Mouse (Mus musculus): ENCODE data around the gene Plekhg3.

- no peak for TF ChIP-seq CTCF (IDR thresholded peaks at IDR 0.05; ENCODE audit: low read depth, low read length)
- no peak for TF ChIP-seq EP300 (IDR thresholded peaks at IDR 0.05; ENCODE audit: insufficient read depth, low read depth, low read length)
- TF ChIP-seq POLR2A (IDR thresholded peaks at IDR 0.05; ENCODE audit: insufficient read depth, low read length): no peak
These were observed 47.2 kb downstream of the Plekhg3 start for GRCm38 (mm10) chr12:76577858-76578257.
